10 mouse cellular contexts compared by ENCODE assay signal in the genomic region with DNA sequence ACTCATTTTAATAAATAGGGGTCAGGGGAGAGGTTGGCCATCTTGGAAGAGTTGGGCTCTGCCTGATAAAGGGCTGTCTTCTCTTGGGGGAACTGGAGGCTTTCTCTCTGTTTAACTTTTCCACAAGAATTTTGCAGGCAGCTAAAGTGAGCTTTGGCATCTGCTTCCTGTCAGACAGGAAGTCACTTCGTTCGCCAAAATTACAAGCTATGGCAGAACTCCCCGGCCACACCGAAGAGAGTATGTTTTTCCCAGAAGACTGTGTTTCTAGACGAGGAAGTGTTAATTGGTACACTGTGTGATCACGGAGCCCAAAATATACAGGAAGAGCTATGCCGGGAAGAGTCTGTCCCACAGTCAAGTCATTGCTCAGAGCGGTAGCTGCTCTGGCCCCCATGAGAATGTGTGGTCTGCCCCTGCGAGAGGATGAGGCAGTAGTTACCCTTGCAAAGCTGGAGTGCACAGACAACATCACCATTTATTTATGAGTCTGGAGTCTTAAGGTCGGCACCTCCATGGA.
DNase-seq lines count a peak whose midpoint lies in the region; ATAC-seq and TF ChIP-seq lines count a peak whose summit lies in the region.
"Had no signal": no experiment of that assay in that cellular context is flagged by ENCODE, and none has a peak within 500 bp of the region (broad histone marks: within the 10 kb centered on the region; RNA-seq: fewer than 3 reads in every experiment).

No protein-coding gene starts in this region.

- H3K4me3 ChIP-seq in lung, embryonic 14.5 days (ENCODE audit: low read depth, low read length), result no peak overlapping the region
- H3K4me3 ChIP-seq in heart, adult 2 months, result peak overlapping the region; percentile 20; the same call in 1 of the 2 replicates
- no peak overlapping the region for H3K4me3 ChIP-seq in kidney, embryonic 15.5 days (replicated peaks)
- H3K4me3 ChIP-seq in midbrain, postnatal 0 days (ENCODE audit: low read depth, low read length), result no peak overlapping the region

- TF ChIP-seq POLR2A in heart, adult 2 months (IDR thresholded peaks at IDR 0.05; ENCODE audit: insufficient read depth, low read depth, low read length), result no peak

- H3K36me3 ChIP-seq in lung, embryonic 14.5 days (ENCODE audit: insufficient read depth), result no peaks in the 10 kb centered on the region
- peaks cover 10% of the 10 kb centered on the region; the same call in 1 of the 2 replicates for H3K36me3 ChIP-seq in heart, adult 2 months (ENCODE audit: control insufficient read depth, insufficient read depth, low read length)
- no peaks in the 10 kb centered on the region for H3K36me3 ChIP-seq in kidney, embryonic 15.5 days
- no peaks in the 10 kb centered on the region for H3K36me3 ChIP-seq in midbrain, postnatal 0 days (ENCODE audit: insufficient read depth, low read length)

- 38% methylated on average over 10 of the region's 10 CpGs for WGBS in lung, embryonic 14.5 days
- WGBS in heart, adult 2 months, result 33% methylated on average over 10 of the region's 10 CpGs
- WGBS in kidney, embryonic 15.5 days, result 43% methylated on average over 10 of the region's 10 CpGs
- WGBS in midbrain, postnatal 0 days, result 67% methylated on average over 10 of the region's 10 CpGs

- no peak for TF ChIP-seq EP300 in heart, adult 2 months (IDR thresholded peaks at IDR 0.05; ENCODE audit: insufficient read depth, low read depth, low read length)

- intact Hi-C loops in heart, adult 2 months (cut with DNase I), result loop anchor here (5.0 kb wide), 2 partner anchors 33 to 47 kb away; no protein-coding TSS in a partner anchor
- intact Hi-C loops in gastrocnemius, postnatal 14 days (cut with DNase I; ENCODE audit: low total_unique reads), result no loop called here

- no peak overlapping the region for H3K9ac ChIP-seq in lung, embryonic 14.5 days
- H3K9ac ChIP-seq in heart, adult 2 months (ENCODE audit: low read depth, low read length), result peak overlapping the region; percentile 25; the same call in 1 of the 2 replicates
- no peak overlapping the region for H3K9ac ChIP-seq in kidney, embryonic 15.5 days
- H3K9ac ChIP-seq in midbrain, postnatal 0 days (replicated peaks; ENCODE audit: low read length, poor library complexity, severe bottlenecking), result no peak overlapping the region

- peak overlapping the region; percentile 61 for H3K27ac ChIP-seq in lung, embryonic 14.5 days (ENCODE audit: low read depth)
- peak overlapping the region; percentile 73 for H3K27ac ChIP-seq in heart, adult 2 months
- peak overlapping the region; percentile 86 for H3K27ac ChIP-seq in kidney, embryonic 15.5 days
- peak overlapping the region; percentile 55; the same call in 1 of the 2 replicates for H3K27ac ChIP-seq in midbrain, postnatal 0 days (ENCODE audit: low read depth, low read length)
- H3K27ac ChIP-seq: macrophage had no signal

- peak overlapping the region; percentile 15 for H3K4me2 ChIP-seq in lung, embryonic 14.5 days
- H3K4me2 ChIP-seq in kidney, embryonic 15.5 days, result peak overlapping the region; percentile 19
- H3K4me2 ChIP-seq in midbrain, postnatal 0 days (ENCODE audit: low read depth, low read length, poor library complexity, severe bottlenecking), result no peak overlapping the region

- no peaks in the 10 kb centered on the region for H3K9me3 ChIP-seq in lung, embryonic 14.5 days (ENCODE audit: low read depth, low read length)
- no peaks in the 10 kb centered on the region for H3K9me3 ChIP-seq in kidney, embryonic 15.5 days (replicated peaks)
- no peaks in the 10 kb centered on the region for H3K9me3 ChIP-seq in midbrain, postnatal 0 days (ENCODE audit: low read length)

- H3K79me2 ChIP-seq in heart, adult 2 months (replicated peaks; ENCODE audit: control insufficient read depth, insufficient read depth, low read length), result no peaks in the 10 kb centered on the region; the same call in none of the 2 replicates

- no peaks in the 10 kb centered on the region for H3K27me3 ChIP-seq in lung, embryonic 14.5 days (ENCODE audit: insufficient read depth, low read length)
- no peaks in the 10 kb centered on the region for H3K27me3 ChIP-seq in heart, adult 2 months (ENCODE audit: control insufficient read depth, insufficient read depth, low read length)
- no peaks in the 10 kb centered on the region for H3K27me3 ChIP-seq in kidney, embryonic 15.5 days
- H3K27me3 ChIP-seq in midbrain, postnatal 0 days (ENCODE audit: insufficient read depth, low read length), result no peaks in the 10 kb centered on the region

- TF ChIP-seq CTCF in lung, embryonic 14.5 days (IDR thresholded peaks at IDR 0.05; ENCODE audit: low read depth), result no peak
- no peak for TF ChIP-seq CTCF in heart, adult 2 months (IDR thresholded peaks at IDR 0.05)
- no peak for TF ChIP-seq CTCF in midbrain, postnatal 0 days (IDR thresholded peaks at IDR 0.05)

- peaks cover 29% of the 10 kb centered on the region for H3K4me1 ChIP-seq in lung, embryonic 14.5 days (ENCODE audit: insufficient read depth)
- H3K4me1 ChIP-seq in heart, adult 2 months (ENCODE audit: control insufficient read depth, insufficient read depth, low read length), result peaks cover 12% of the 10 kb centered on the region
- H3K4me1 ChIP-seq in kidney, embryonic 15.5 days, result peaks cover 72% of the 10 kb centered on the region
- H3K4me1 ChIP-seq in midbrain, postnatal 0 days (ENCODE audit: insufficient read depth, low read length), result peaks cover 5% of the 10 kb centered on the region

- peak; percentile 78 for DNase-seq in lung, embryonic 14.5 days
- no peak for DNase-seq in lung, postnatal 25 days (ENCODE audit: low spot score)
- peak; percentile 33 to 40 for DNase-seq in heart, adult 2 months
- no peak for DNase-seq in midbrain, postnatal 0 days (ENCODE audit: low spot score)
- no peak for DNase-seq in cerebellum, adult 8-10 months
- no peak for DNase-seq in gastrocnemius, postnatal 14 days
- DNase-seq: thymus, postnatal 25 days had no signal

- no peak for ATAC-seq in lung, embryonic 14.5 days (ENCODE audit: insufficient read depth)
- ATAC-seq in kidney, embryonic 15.5 days (replicated peaks; ENCODE audit: low FRiP score), result no peak
- no peak for ATAC-seq in midbrain, postnatal 0 days (ENCODE audit: low FRiP score)
- ATAC-seq in monocyte, adult 5-6 weeks (replicated peaks; ENCODE audit: insufficient number of reproducible peaks, low FRiP score, low TSS enrichment, poor library complexity, severe bottlenecking), result no peak

Comparison
In these comparisons a context has a peak if more than half of its experiments do, and no peak if none do; other contexts are left out.
1. DNase-seq: peak in lung, embryonic 14.5 days (single experiment) and heart, adult 2 months (2 of 2); none in lung, postnatal 25 days (single experiment), midbrain, postnatal 0 days (single experiment), cerebellum, adult 8-10 months (single experiment) and gastrocnemius, postnatal 14 days (single experiment).
2. Peak in every context shown above with its lines, with median percentiles within 50 percentile points of each other: H3K27ac ChIP-seq.